Mouse (Mus musculus) liver, adult 2 months (tissue): ENCODE measurements around the gene Cenpk. TPM values are rescaled to one million over a fixed set of nuclear protein-coding genes. Genes with fewer than 3 reads are reported as not detected.
"Not testable (repeated sequence)": the region's sequence is repeated elsewhere in the genome, so short reads cannot be mapped to it uniquely, and the experiment has no call there.

Source experiments
- DNase-seq: peaks from one replicate; pipeline ENCODE4 v3.0.0-alpha.2; 2011; ENCODE audit warnings: low read depth, low spot score; ENCODE audit errors: extremely low read depth
- H3K27ac ChIP-seq: fragments of 200-500 bp; replicated peaks from 2 replicates; pipeline ENCODE4 v1.5.1; 2012; ENCODE audit warnings: low read depth, mild to moderate bottlenecking, control low read depth, inconsistent platforms, low read length; ENCODE audit not compliant: insufficient read depth
- H3K27me3 ChIP-seq: fragments of 200-500 bp; 2 replicates; pipeline ENCODE4 v1.6.1; 2012; ENCODE audit warnings: mild to moderate bottlenecking, moderate library complexity, low read length, inconsistent platforms; ENCODE audit not compliant: control insufficient read depth, insufficient read depth
- H3K36me3 ChIP-seq: fragments of 200-500 bp; 2 replicates; pipeline ENCODE4 v1.6.1; 2012; ENCODE audit warnings: low read length, inconsistent platforms; ENCODE audit not compliant: control insufficient read depth, insufficient read depth
- H3K4me1 ChIP-seq: fragments of 200-500 bp; 2 replicates; pipeline ENCODE4 v1.6.1; 2011; ENCODE audit warnings: low read length; ENCODE audit not compliant: control insufficient read depth, insufficient read depth
- H3K4me3 ChIP-seq: fragments of 200-500 bp; 2 replicates; pipeline ENCODE4 v1.5.1; 2011; ENCODE audit warnings: low read depth, mild to moderate bottlenecking, control low read depth, low read length, moderate library complexity; ENCODE audit not compliant: insufficient read depth
- H3K79me2 ChIP-seq: fragments of 200-500 bp; 2 replicates; pipeline ENCODE4 v1.6.1; 2012; ENCODE audit warnings: inconsistent platforms, mild to moderate bottlenecking, low read length, moderate library complexity; ENCODE audit not compliant: control insufficient read depth, insufficient read depth
- H3K9ac ChIP-seq: fragments of 200-500 bp; 2 replicates; pipeline ENCODE4 v1.6.1; 2012; ENCODE audit warnings: low read depth, mild to moderate bottlenecking, control low read depth, inconsistent platforms, low read length
- CTCF ChIP-seq: fragments of 200-500 bp; IDR thresholded peaks from 2 replicates; pipeline ENCODE4 v1.5.1; 2011; ENCODE audit warnings: low read depth, low read length, control low read depth
- POLR2A ChIP-seq: fragments of 200-500 bp; IDR thresholded peaks from 2 replicates; pipeline ENCODE4 v1.6.1; 2011; ENCODE audit warnings: low read length, control low read depth; ENCODE audit not compliant: insufficient read depth; ENCODE audit errors: extremely low read depth
- WGBS: fragments of 180-500 bp; shearing (Covaris S2); methylation state at CpG from one replicate; pipeline ENCODE4 v1.1.7; 2018; 5-methylcytosine and 5-hydroxymethylcytosine counted together
- polyA plus RNA-seq: library from polyadenylated mRNA; depleted of rRNA; stranded (reverse); fragments of >200 nt; gene quantifications from 2 replicates; pipeline ENCODE4 v1.2.3, GENCODE M21; 2012; rRNA removed
- total RNA-seq: library from RNA; depleted of rRNA; stranded (reverse); fragments of >200 nt; gene quantifications from 2 replicates; pipeline ENCODE4 v1.2.3, GENCODE M21; 2014; rRNA removed

Cenpk gene
- total RNA-seq (1.3 and 1.5 TPM in 2 replicates), polyA plus RNA-seq (0.12 and 0.27 TPM in 2 replicates)

GRCm38 (mm10) chr13:104228384-104229066, at the start of gene Cenpk, which contains the start of gene Ppwd1:
TSS of gene Cenpk (plus strand) at chr13:104228611.
TSS of gene Ppwd1 (minus strand) at chr13:104228843.
- peak within 1 kb of the TSS; percentile 92 for H3K27ac ChIP-seq
- peak within 1 kb of the TSS; percentile 85 for H3K9ac ChIP-seq
- TF ChIP-seq POLR2A: peak; percentile 81
- no peak for TF ChIP-seq CTCF
- peaks cover 4% of the 10 kb centered on the region for H3K36me3 ChIP-seq
- no peaks in the 10 kb centered on the region; the same call in 1 of the 2 replicates for H3K79me2 ChIP-seq
- under 1% methylated on average over 55 of the region's 55 CpGs for WGBS
- H3K4me3 ChIP-seq: peak within 1 kb of the TSS; percentile 91
- DNase-seq: peak; percentile 82
- no peaks in the 10 kb centered on the region for H3K27me3 ChIP-seq
- H3K4me1 ChIP-seq: peaks cover 3% of the 10 kb centered on the region

GRCm38 (mm10) chr13:104178650-104179121, 49.7 kb upstream of the Cenpk start, which contains the start of gene Trim23:
TSS of gene Trim23 (plus strand) at chr13:104178797.
- H3K4me3 ChIP-seq: peak within 1 kb of the TSS; percentile 96
- peaks cover 8% of the 10 kb centered on the region; the same call in 1 of the 2 replicates for H3K4me1 ChIP-seq
- WGBS: under 1% methylated on average over 38 of the region's 38 CpGs
- no peaks in the 10 kb centered on the region for H3K27me3 ChIP-seq
- H3K9ac ChIP-seq: peak within 1 kb of the TSS; percentile 90
- TF ChIP-seq POLR2A (peak; percentile 92), CTCF (peak; percentile 13; the same call in 1 of the 2 replicates)
- H3K27ac ChIP-seq: peak within 1 kb of the TSS; percentile 77
- DNase-seq: peak; percentile 93
- peaks cover 12% of the 10 kb centered on the region; the same call in 1 of the 2 replicates for H3K36me3 ChIP-seq
- H3K79me2 ChIP-seq: peaks cover 10% of the 10 kb centered on the region; the same call in 1 of the 2 replicates

- no peaks in the 10 kb centered on the region for H3K27me3 ChIP-seq
- peak; percentile 56 for DNase-seq
- peaks cover 10% of the 10 kb centered on the region; the same call in 1 of the 2 replicates for H3K79me2 ChIP-seq
- H3K36me3 ChIP-seq: peaks cover 17% of the 10 kb centered on the region
- H3K4me1 ChIP-seq: peaks cover 8% of the 10 kb centered on the region; the same call in 1 of the 2 replicates
- no peak for TF ChIP-seq POLR2A
- no peak for TF ChIP-seq CTCF
- WGBS: 6% methylated on average over 13 of the region's 13 CpGs
- peak overlapping the region; percentile 77 for H3K27ac ChIP-seq
- H3K9ac ChIP-seq: peak overlapping the region; percentile 90
- peak overlapping the region; percentile 96 for H3K4me3 ChIP-seq
These were observed 49.1 kb upstream of the Cenpk start for GRCm38 (mm10) chr13:104179176-104179888.

GRCm38 (mm10) chr13:104187357-104187756, 41.1 kb upstream of the Cenpk start:
- H3K27me3 ChIP-seq: no peaks in the 10 kb centered on the region
- no peak for TF ChIP-seq POLR2A
- no peak for TF ChIP-seq CTCF
- no peaks in the 10 kb centered on the region for H3K79me2 ChIP-seq
- no peaks in the 10 kb centered on the region for H3K4me1 ChIP-seq
- H3K9ac ChIP-seq: no peak overlapping the region
- peaks cover 45% of the 10 kb centered on the region for H3K36me3 ChIP-seq
- no peak overlapping the region for H3K4me3 ChIP-seq
- 95% methylated on average over 4 of the region's 4 CpGs for WGBS
- DNase-seq: no peak
- no peak overlapping the region for H3K27ac ChIP-seq

- DNase-seq, H3K79me2 ChIP-seq, H3K4me3 ChIP-seq, H3K4me1 ChIP-seq, H3K27me3 ChIP-seq, H3K9ac ChIP-seq, H3K27ac ChIP-seq: not testable (repeated sequence)
- H3K36me3 ChIP-seq: peaks cover 31% of the 10 kb centered on the region
These were observed 32.5 kb upstream of the Cenpk start for GRCm38 (mm10) chr13:104195891-104196290.
